Mouse (Mus musculus): ENCODE measurements at regions not wholly inside any gene's neighbourhood (a gene's known extent, or its start where the extent isn't known, plus 50 kb on each side); places are given as distances from the start of the nearest gene placed in this dataset.
A peak's percentile ranks its signal among the peaks of the same experiment; 100 is the strongest.
"Not testable (repeated sequence)": the region's sequence is repeated elsewhere in the genome, so short reads cannot be mapped to it uniquely, and the experiment has no call there.

DNA sequence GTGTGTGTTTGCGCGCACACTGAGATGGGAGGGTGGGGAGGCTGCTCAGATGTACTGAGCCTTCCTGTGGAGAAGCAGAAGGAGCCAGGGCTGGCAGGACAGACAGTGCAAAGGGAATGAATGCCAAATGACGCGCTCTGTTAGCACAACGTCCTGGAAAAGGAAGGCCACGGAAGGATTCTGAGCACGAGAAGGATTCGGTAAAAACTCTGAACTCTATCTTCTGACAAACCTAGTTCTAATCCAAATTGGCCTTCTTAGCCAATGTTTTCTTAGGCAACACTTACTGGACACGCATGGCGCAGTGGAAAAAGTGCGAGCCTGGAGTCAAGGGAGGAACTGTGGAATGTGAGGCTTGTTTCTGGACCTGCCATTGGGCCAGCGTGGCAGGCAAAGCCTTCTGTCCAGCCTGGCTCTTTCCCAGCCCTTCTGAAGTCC is 503.0 kb downstream of the Gja1 start:
- ATAC-seq (ENCODE audit: insufficient number of reproducible peaks, low FRiP score, low TSS enrichment), result peak; percentile 62

DNA sequence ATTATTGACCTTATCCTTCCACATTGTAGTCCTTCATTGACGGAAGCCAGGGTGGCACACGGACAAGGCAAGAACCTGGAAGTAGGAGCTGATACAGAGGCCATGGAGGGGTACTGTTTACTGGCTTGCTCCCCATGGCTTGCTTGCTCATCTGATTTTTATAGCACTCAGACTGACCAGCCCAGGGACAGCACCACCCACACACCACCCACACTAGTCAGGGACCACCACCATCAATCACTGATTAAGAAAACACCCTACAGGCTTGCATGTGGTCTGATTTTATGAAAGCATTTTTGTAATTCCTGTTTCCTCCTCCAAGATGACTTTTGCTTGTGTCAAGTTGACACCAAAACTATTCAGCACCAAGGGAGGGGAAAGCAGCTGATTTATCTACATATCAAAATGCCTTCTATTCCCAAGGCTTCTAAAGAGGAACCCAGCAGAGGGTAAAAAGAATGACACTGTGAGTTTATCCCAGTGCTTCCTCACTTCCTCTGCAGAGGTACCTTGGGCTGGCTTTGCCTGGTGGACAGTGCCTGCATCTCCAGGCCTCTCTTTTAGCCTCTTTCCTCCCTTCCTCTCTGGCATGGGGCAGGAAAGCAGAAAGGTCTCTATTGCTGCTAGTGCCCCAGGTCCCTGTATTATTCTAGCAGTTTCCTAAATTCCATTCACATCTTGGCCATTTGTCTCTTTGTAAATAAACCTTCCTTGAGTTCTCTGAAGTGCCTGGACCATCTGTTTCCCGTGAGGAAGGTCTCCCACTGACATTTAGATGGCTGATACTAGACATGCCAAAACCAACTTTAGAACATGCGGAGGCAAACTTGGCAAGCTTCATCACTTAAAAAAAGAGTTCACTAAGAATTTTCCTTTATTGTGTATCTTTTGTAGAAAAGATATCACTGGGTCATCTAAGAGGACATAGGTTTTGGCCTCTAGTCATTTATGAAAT is 507.6 kb downstream of the Gja1 start:
- peak; percentile 38; the same call in 1 of the 2 replicates for ATAC-seq (ENCODE audit: insufficient number of reproducible peaks, low FRiP score, low TSS enrichment)

DNA sequence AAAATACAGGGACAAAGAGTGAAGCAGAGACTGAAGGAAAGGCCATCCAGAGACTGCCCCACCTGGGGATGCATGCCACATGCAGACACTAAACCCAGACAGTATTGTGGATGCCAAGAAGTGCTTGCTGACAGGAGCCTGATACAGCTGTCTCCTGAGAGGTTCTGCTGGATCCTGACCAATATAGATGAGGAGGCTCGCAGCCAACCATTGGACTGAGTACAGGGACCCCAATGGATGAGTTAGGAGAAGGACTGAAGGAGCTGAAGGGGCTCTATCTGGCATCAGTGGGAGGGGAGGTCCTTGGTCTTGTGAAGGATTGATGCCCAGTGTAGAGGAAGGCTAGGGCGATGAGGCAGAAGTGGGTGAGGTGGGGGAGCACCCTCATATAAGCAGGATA is 514.4 kb downstream of the Gja1 start:
- not testable (repeated sequence) for ATAC-seq (ENCODE audit: insufficient number of reproducible peaks, low FRiP score, low TSS enrichment)

DNA sequence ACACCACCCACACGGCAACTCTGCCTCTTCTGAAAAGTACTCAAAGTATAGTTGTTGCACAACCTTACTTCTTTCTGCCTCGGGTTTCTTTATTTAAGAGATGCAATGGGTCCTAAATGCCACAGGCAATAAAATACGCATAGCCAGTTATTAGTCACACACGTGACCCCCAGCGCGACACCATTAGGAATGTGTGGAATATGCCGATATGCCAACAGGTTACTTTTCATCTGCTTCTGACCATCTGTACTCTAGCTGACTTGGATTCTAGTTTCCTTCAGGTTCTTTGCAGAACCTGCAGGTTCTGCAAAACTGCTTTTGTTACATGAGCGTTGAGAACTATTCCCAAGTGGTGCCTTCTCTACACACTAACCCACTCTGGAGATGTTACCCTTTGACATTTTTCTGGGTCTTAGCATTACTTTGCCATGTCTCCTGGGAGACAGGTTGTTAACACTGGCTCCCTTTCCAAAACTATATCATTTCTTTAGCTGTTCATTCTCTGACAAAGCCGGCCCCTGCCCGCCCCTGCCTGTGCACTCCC is 515.6 kb downstream of the Gja1 start:
- no peak for ATAC-seq (ENCODE audit: insufficient number of reproducible peaks, low FRiP score, low TSS enrichment)

DNA sequence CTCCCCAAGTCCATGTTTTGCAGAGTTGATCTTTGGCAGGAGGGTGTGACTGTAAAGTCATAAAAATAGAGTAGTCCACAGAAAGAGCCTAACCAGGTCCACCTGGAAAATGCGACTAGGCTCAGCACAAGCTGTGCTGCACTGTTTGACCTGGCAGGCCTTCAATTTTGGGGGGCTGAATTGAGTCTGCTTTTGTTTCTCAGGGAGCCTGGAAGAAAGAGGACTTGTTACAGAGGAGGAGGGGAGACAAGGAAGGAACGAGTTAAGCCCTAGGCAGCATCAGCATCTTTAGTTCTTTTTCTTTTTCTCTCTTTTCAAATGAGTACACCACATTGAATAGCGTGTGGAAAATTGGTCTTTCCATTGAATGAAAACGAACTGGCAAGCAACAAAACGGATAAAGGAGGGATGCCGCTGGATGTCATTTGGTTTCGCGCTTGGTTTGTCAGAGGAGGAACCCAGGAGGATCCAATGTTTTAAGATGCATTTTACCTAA is 516.1 kb downstream of the Gja1 start:
- ATAC-seq (ENCODE audit: insufficient number of reproducible peaks, low FRiP score, low TSS enrichment), result 0 out of 2 replicates have a peak, but pooled peaks have one; percentile 20

DNA sequence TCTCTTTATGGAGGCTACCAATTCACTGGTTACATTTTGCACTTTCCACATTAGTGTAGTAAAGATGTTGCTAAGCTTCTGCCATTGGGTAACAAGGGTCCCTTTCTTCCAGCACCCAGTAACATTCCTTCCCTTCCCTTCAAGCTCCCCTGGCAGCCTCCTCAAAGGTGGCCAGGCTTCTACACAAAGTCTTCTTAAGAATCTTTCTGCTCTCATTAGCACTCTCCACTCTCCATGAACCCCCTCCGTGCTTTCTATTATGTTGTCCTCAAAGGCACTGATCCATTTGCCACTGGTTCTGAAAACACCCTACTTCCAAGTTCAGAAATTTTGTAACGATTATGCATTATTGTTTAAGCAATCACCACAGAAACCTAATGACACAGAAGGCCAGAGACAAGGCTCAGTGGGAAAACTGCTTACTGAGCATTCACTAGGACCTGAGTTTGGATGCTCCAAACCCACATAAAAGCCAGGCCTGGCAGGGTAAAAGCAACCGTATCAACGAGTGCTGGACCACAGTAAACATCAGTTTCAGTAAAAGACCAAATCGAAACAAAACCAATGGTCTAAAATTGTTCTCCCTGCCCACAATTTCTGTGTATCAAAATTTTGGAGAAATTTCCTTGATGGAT is 522.6 kb downstream of the Gja1 start:
- ATAC-seq (ENCODE audit: insufficient number of reproducible peaks, low FRiP score, low TSS enrichment), result no peak; the same call in 1 of the 2 replicates

DNA sequence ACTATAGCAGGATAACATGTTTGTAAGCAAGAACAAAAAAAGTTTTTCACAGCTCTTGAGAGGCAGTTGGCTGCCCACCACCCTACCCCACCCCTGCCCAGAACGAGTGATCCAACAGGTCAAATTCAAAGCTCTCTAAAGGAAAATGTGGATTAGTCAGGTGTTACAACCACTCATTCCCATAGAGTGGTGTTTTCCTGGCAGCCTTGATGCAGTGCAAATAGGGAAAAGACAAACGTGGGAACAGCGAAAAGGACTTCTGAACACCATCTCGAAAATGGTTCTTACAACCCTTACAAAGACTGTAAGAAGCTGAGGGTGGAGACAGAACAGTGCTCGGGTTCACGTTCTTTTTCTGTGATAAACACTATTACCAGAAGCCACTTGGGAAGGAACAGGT is 523.8 kb downstream of the Gja1 start:
- ATAC-seq (ENCODE audit: insufficient number of reproducible peaks, low FRiP score, low TSS enrichment), result no peak

DNA sequence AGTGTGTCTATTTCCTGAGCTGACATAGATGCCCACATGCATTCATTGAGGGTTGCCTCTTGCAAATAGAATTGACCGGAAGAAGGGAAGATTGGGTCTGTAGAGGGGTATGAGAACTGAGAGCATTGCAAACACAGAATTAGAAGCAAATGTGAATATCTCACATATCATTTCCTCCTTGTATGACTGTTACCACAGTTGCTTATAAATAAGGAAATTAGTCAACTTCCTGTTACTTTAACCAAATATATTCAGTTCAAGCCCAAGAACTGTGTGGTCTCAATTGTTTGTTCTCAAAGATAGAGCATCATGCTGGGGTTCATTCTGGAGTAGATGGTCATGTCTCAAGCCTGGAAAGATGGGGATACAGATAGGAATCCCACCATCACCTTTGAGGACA is 535.6 kb downstream of the Gja1 start:
- ATAC-seq (ENCODE audit: insufficient number of reproducible peaks, low FRiP score, low TSS enrichment), result no peak

DNA sequence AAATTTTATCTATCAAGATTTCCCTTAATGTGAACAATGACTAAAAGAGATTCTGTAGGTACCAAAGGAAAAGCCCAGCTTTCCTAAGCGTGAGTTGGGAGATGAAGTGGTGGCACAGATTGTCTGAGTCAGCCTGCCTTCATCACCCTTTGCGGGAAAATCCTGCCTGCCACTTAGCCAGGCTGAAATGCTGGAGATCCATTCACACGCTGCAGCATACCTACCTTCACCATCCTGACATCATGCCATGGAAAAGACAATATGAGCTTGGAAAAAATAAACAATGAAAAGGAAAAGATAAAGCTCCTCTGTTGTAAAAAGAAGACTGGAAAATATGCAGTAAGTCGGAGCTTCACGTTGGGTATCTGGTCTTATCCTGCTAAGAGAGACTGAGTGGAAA is 537.0 kb downstream of the Gja1 start:
- ATAC-seq (ENCODE audit: insufficient number of reproducible peaks, low FRiP score, low TSS enrichment), result no peak

DNA sequence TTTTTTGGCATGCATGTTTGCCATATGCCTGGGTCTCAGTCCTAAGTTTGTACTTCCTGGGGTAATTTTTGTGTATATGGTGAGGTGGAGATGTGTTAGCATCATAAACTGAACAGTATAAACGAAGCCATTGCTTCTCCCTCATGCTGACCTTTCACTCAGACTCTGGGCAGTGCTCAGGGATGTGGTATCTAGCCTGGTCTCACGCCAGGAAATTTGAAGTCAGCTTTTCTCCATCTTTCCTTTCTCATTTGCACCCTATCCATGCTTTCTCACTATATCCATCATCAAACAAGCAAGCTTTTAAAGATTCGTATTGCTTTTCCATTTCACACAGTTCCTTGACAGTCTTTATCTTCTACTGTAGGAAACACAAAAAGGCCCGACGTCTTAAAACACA is 541.3 kb downstream of the Gja1 start:
- no peak for ATAC-seq (ENCODE audit: insufficient number of reproducible peaks, low FRiP score, low TSS enrichment)

DNA sequence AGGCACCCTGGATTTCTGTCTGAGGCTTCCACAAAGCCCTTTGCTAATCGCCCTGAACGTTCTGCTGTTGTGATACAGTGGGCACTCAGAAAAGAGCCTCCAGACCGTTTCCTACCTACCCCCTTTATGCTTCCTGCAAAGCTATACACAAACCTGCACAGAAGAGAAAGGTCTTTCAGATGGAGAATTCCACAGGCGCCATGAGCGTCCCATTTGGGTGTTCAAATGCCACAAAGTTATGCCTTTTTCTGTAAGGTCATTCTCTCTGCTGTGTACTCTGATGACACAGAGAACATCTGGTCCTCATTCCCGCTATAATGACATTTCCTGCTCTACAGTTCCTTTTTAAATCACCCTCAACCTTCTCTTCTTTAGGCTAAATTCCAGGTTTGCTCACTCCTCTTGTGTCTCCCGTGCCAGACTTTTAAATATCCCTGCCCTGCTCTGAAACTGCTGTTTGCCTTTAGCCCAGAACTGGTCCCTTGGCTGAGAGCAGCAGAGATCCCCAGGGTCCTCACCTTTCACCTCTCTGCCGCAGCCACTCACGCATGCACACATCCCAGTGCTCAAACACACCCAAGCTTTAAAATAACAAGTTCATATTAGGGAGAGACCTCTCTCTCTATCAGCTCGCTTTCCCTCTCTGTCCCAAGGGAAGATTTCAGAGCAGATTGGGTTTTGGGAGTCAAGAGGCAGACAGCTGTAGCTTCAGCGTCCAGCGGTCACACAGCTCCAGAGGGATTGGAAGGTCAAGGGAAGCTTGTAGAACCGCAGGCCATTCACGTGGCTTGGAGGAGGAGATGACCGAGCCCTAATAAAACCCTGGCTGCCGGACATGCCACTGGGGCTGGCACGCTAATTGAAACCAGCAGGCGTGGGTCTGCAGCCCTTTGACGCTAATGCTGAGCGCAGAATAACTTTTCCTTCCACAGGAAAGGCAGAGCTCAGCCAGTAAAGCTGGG is 543.9 kb downstream of the Gja1 start:
- ATAC-seq (ENCODE audit: insufficient number of reproducible peaks, low FRiP score, low TSS enrichment), result no peak

DNA sequence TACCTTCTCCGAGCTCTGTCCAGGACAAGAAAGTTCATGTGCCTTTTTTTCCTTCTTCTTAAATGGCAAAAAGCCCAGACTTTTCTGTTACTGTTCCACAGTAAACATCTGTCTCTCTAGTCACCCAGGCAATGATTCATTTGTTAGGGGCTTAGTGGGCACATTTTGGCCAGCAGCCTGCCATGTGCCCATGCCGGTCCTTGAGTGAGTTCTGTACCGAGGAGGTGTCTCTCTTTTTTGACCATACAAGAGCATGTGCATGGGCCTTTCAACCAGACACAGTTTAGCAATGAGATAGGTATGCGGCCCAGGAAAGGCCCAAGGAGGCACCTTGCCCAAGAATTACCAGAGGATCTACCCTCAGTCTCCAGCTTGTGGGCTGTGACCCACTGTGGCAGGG is 551.0 kb upstream of the Hsf2 start:
- no peak for ATAC-seq (ENCODE audit: insufficient number of reproducible peaks, low FRiP score, low TSS enrichment)

DNA sequence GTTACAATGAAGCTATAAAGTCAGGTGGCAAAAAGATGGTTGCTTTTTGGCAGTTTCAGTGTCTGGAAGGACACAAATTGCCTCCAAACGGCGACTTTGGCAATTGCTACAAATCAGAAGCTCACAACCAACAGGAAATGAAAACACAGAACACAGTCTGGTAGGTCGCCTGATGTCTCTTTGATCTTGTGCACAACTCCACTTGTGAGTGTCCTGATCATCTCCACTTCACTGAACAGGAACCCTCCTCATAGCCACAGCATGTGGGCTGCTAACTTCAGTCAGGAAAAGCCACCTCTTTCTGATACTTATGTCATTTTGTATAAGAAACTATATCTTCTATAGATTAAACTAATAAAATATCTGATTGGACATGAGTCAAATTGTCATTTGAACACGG is 544.2 kb upstream of the Hsf2 start:
- ATAC-seq (ENCODE audit: insufficient number of reproducible peaks, low FRiP score, low TSS enrichment), result no peak

DNA sequence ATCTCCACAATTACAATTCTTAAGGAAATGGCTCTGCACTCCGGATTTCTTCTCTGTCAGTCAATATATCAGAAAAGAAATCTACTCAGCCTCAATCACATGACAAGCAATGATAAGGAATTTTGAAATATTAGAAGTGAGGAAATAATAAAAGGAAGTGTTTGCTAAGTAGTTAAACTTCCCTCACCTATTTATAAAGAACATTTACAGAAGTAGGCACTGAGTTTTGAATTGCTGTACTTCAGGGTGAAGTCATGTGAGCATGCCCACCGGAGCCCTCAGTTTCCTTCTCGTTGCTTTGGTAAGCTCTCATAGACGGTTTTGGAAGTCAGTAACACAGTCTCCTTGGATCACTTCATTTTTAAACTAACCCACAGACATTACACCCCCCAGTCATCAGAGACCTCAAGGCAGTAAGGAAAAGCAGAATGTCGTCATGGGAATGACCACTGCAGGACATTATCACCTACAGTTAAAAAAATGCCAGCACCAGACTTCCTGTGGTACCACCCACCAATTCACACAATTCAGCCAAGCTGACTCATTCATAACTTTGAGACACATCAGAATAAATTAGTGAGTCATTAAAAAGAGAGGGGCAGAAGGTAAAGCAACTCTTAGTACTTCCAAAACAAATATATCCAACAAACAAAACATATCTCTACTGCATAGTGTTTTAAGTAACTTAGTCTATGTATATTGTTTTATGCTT is 541.6 kb upstream of the Hsf2 start:
- no peak for ATAC-seq (ENCODE audit: insufficient number of reproducible peaks, low FRiP score, low TSS enrichment)

DNA sequence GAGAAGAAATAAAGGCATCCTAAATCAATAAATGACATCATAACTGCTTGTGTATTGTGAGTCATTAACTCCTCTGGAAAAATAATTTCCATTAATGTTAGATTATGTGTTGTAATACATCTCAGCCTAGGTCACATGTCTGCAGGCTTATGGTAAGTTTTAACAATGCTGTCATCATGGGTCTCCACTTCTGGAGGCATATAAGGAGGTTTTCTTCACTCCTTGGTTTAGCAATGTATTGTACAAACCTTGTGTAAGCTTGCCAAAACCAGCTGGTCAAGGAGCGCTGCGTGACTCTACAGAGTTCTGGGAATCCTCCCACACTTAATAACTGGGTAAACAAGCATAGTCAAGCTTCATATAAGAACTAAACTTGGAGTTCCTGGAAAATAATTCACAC is 529.5 kb upstream of the Hsf2 start:
- ATAC-seq (ENCODE audit: insufficient number of reproducible peaks, low FRiP score, low TSS enrichment), result no peak

DNA sequence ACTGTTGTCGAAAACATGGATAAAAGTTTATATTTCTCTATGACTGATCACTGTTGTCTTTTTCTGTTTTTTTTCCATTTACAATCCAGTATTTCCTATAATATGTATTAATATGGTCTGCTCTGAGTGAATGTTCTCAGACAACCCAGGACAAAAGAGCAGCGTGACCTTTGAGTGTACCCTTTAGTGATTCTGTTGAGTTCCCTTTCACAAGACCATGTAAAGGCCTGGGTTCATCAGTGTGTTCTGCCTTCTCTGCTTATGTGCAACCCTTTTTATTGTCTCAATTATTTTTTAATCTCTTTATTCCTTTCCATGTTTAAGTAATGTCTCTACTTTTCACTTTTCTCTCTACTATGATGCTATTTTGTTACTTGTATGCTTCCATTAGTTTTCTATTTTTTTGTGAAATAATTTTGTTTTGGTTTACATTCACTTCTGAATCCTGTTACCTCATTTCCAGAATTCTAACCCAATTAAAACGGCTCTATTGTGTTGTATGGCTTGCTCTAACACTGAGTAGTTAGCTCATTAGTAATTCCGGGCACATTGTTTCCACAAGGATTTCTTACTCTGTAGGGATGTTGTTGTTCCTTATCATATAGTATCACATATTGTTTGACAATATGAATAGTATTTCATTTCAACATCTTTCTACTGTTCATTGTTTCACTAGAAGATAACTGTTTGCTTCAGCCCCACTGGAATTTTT is 523.9 kb upstream of the Hsf2 start:
- ATAC-seq (ENCODE audit: insufficient number of reproducible peaks, low FRiP score, low TSS enrichment), result no peak

DNA sequence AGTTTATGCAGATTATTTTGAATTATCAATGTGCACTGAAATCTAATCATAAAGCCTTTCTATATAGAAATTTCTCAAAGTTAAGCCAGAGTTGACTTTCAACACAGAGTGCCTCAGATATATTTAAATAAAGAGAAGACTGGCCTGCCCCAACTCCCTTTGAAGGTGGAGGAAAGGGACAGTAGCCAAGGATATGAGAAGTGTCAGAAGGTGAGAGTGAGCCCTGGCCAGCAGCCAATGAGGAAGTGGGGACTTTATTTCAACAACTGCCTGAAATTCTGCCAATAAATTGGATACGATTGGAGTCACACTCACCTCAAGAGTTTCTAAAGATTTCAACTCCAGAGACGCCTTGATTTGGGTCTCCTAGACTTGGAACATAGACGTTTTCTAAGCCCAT is 523.0 kb upstream of the Hsf2 start:
- ATAC-seq (ENCODE audit: insufficient number of reproducible peaks, low FRiP score, low TSS enrichment), result no peak

DNA sequence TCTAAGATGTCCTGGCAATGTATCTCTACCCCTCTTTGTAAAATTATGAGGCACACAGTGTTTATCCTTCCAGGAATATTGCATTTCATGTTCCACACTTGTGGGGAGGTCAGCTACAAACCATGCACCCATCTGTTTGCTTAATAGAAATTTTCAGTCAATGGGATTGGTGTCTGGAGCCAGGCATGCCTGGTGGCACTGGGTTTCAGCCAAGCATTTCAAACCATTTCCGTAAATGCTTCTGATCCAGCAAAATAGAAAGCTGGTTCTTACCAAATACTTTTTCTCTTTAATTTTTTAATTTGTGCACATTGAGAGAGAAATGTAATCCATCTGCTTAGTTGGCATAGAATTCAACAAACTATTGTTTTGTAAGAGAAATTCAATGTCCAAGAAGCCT is 517.3 kb upstream of the Hsf2 start:
- ATAC-seq (ENCODE audit: insufficient number of reproducible peaks, low FRiP score, low TSS enrichment), result peak; percentile 74; the same call in 1 of the 2 replicates

DNA sequence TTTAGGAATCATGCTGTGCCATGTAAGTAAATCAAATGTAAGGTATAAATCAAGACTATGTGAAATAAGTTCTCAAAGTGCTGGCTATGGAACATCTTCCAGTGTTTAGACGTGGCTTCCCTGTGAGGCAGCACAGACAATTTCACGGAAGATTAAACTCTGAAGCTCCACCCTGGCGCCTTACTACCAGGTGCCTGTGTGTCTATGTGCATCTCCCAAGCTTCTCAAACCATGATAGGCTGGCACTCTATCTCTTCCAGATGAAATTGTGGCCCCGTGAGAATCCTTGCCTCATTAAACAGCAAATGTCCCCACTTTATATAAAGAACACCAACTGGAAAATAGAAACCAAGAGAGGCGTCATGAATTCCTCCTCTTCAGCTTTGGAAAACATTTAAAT is 511.4 kb upstream of the Hsf2 start:
- ATAC-seq (ENCODE audit: insufficient number of reproducible peaks, low FRiP score, low TSS enrichment), result no peak
